Mouse (Mus musculus) midbrain, postnatal 0 days (tissue): Measurements from ENCODE around the gene Ranbp1. TPM values are rescaled to one million over a fixed set of nuclear protein-coding genes. Genes with fewer than 3 reads are reported as not detected.
A peak's percentile ranks its signal among the peaks of the same experiment; 100 is the strongest.

Experiments
- ATAC-seq: fragments of 200-750 bp; cut with Nextera tagmentation; 2 replicates; pipeline ENCODE4 v1.8.0; 2017; ENCODE audit warnings: moderate number of reproducible peaks, mild to moderate bottlenecking, moderate TSS enrichment, moderate library complexity; ENCODE audit not compliant: low FRiP score
- DNase-seq: peaks from one replicate; pipeline ENCODE4 v3.0.0-alpha.2; 2015; ENCODE audit warnings: low spot score
- H3K27ac ChIP-seq: fragments of 300-500 bp; sonication (generic); 2 replicates; pipeline ENCODE4 v1.5.1; 2014; ENCODE audit warnings: low read depth, mild to moderate bottlenecking, low read length, mixed read lengths
- H3K27me3 ChIP-seq: fragments of 300-500 bp; sonication (generic); 2 replicates; pipeline ENCODE4 v1.6.1; 2014; ENCODE audit warnings: low read length, control low read depth, mixed read lengths; ENCODE audit not compliant: insufficient read depth
- H3K36me3 ChIP-seq: fragments of 300-500 bp; sonication (generic); 2 replicates; pipeline ENCODE4 v1.6.1; 2014; ENCODE audit warnings: low read length, control low read depth, mixed read lengths; ENCODE audit not compliant: insufficient read depth
- H3K4me1 ChIP-seq: fragments of 300-500 bp; sonication (generic); 2 replicates; pipeline ENCODE4 v1.6.1; 2014; ENCODE audit warnings: mild to moderate bottlenecking, control low read depth, antibody characterized with exemption, low read length, mixed read lengths; ENCODE audit not compliant: insufficient read depth
- H3K4me2 ChIP-seq: fragments of 300-500 bp; sonication (generic); 2 replicates; pipeline ENCODE4 v1.6.1; 2014; ENCODE audit warnings: low read depth, mild to moderate bottlenecking, low read length, mixed read lengths; ENCODE audit not compliant: poor library complexity, severe bottlenecking
- H3K4me3 ChIP-seq: fragments of 300-500 bp; sonication (generic); 2 replicates; pipeline ENCODE4 v1.5.1; 2014; ENCODE audit warnings: low read depth, mild to moderate bottlenecking, low read length, moderate library complexity
- H3K9ac ChIP-seq: fragments of 300-500 bp; sonication (generic); replicated peaks from 2 replicates; pipeline ENCODE4 v1.6.1; 2014; ENCODE audit warnings: mild to moderate bottlenecking, low read length, moderate library complexity, mixed read lengths; ENCODE audit not compliant: poor library complexity, severe bottlenecking
- H3K9me3 ChIP-seq: fragments of 300-500 bp; sonication (generic); 2 replicates; pipeline ENCODE4 v1.6.1; 2016; ENCODE audit warnings: low read length, control low read depth
- CTCF ChIP-seq: IDR thresholded peaks from 2 replicates; pipeline ENCODE4 v1.5.1; 2016; ENCODE audit warnings: antibody characterized with exemption, mild to moderate bottlenecking
- WGBS: fragments of 180-500 bp; shearing (Covaris S2); extraction: QIAGEN DNeasy Blood & Tissue Kit; methylation state at CpG from one replicate; pipeline ENCODE4 v1.1.7; 2014; 5-methylcytosine and 5-hydroxymethylcytosine counted together
- polyA plus RNA-seq: library from polyadenylated mRNA; unstranded; fragments of >200 nt; fragmentation: Nextera tagmentation; extraction: Ambion mirVana; gene quantifications from 2 replicates; pipeline ENCODE4 v1.2.1, GENCODE M21; 2015
- total RNA-seq: library from RNA; depleted of rRNA; stranded (reverse); fragments of >200 nt; gene quantifications from 2 replicates; pipeline ENCODE4 v1.2.3, GENCODE M21; 2014

Ranbp1 gene
- total and polyA plus RNA-seq, 2 experiments from 2014 or later: 192 to 447 TPM

- no peak overlapping the region for H3K9ac ChIP-seq
- TF ChIP-seq CTCF: no peak
- H3K27ac ChIP-seq: no peak overlapping the region
- H3K4me1 ChIP-seq: peaks cover 17% of the 10 kb centered on the region; the same call in 1 of the 2 replicates
- H3K36me3 ChIP-seq: peaks cover 16% of the 10 kb centered on the region
- no peaks in the 10 kb centered on the region for H3K27me3 ChIP-seq
- H3K4me2 ChIP-seq: no peak overlapping the region
- no peaks in the 10 kb centered on the region for H3K9me3 ChIP-seq
- H3K4me3 ChIP-seq: no peak overlapping the region
- 86% methylated on average over 4 of the region's 4 CpGs for WGBS
- no peak for DNase-seq
- ATAC-seq: no peak
These were observed 17.1 kb downstream of the Ranbp1 start for GRCm38 (mm10) chr16:18231451-18231850.

GRCm38 (mm10) chr16:18231047-18231446 is 17.5 kb downstream of the Ranbp1 start:
- Histone ChIP-seq H3K4me2 (no peak overlapping the region), H3K4me1 (peaks cover 13% of the 10 kb centered on the region; the same call in 1 of the 2 replicates), H3K27ac (no peak overlapping the region), H3K9ac (no peak overlapping the region), H3K9me3 (no peaks in the 10 kb centered on the region), H3K27me3 (no peaks in the 10 kb centered on the region), H3K4me3 (no peak overlapping the region), H3K36me3 (peaks cover 21% of the 10 kb centered on the region)
- ATAC-seq (no peak), DNase-seq (no peak)
- no peak for TF ChIP-seq CTCF
- WGBS: 96% methylated on average over 3 of the region's 3 CpGs

- Histone ChIP-seq H3K27me3 (no peaks in the 10 kb centered on the region), H3K36me3 (peaks cover 25% of the 10 kb centered on the region), H3K9me3 (no peaks in the 10 kb centered on the region), H3K4me1 (peaks cover 9% of the 10 kb centered on the region; the same call in 1 of the 2 replicates), H3K4me3 (no peak overlapping the region), H3K4me2 (no peak overlapping the region), H3K9ac (no peak overlapping the region), H3K27ac (no peak overlapping the region)
- DNase-seq (no peak), ATAC-seq (no peak)
- TF ChIP-seq CTCF: no peak; the same call in 1 of the 2 replicates
- 92% methylated on average over 6 of the region's 6 CpGs for WGBS
These were observed 17.9 kb downstream of the Ranbp1 start for GRCm38 (mm10) chr16:18230617-18231016.

GRCm38 (mm10) chr16:18229622-18230021 is 18.9 kb downstream of the Ranbp1 start:
- H3K27ac ChIP-seq: no peak overlapping the region
- no peak for ATAC-seq
- H3K9ac ChIP-seq: 0 out of 2 replicates have a peak overlapping the region, but pooled peaks have one; percentile 4
- H3K27me3 ChIP-seq: no peaks in the 10 kb centered on the region
- TF ChIP-seq CTCF: no peak
- no peak for DNase-seq
- WGBS: 70% methylated on average over 11 of the region's 11 CpGs
- no peak overlapping the region for H3K4me2 ChIP-seq
- peaks cover 8% of the 10 kb centered on the region; the same call in 1 of the 2 replicates for H3K4me1 ChIP-seq
- H3K9me3 ChIP-seq: no peaks in the 10 kb centered on the region
- H3K4me3 ChIP-seq: no peak overlapping the region
- H3K36me3 ChIP-seq: peaks cover 35% of the 10 kb centered on the region

- Histone ChIP-seq H3K4me2 (no peak overlapping the region), H3K9me3 (no peaks in the 10 kb centered on the region), H3K9ac (no peak overlapping the region), H3K4me1 (peaks cover 8% of the 10 kb centered on the region; the same call in 1 of the 2 replicates), H3K4me3 (no peak overlapping the region), H3K27me3 (no peaks in the 10 kb centered on the region), H3K36me3 (peaks cover 41% of the 10 kb centered on the region), H3K27ac (no peak overlapping the region)
- 84% methylated on average over 4 of the region's 4 CpGs for WGBS
- DNase-seq: peak; percentile 37
- TF ChIP-seq CTCF: no peak
- ATAC-seq: no peak
These were observed 19.7 kb downstream of the Ranbp1 start for GRCm38 (mm10) chr16:18228856-18229255.

- Histone ChIP-seq H3K9ac (no peak overlapping the region), H3K4me1 (peaks cover 4% of the 10 kb centered on the region; the same call in 1 of the 2 replicates), H3K4me3 (no peak overlapping the region), H3K4me2 (no peak overlapping the region), H3K27ac (no peak overlapping the region), H3K36me3 (peaks cover 50% of the 10 kb centered on the region), H3K27me3 (no peaks in the 10 kb centered on the region), H3K9me3 (no peaks in the 10 kb centered on the region)
- TF ChIP-seq CTCF: no peak
- ATAC-seq: no peak
- no peak for DNase-seq
- WGBS: 94% methylated on average over 20 of the region's 20 CpGs
These were observed 20.6 kb downstream of the Ranbp1 start for GRCm38 (mm10) chr16:18227897-18228422.
